Mouse (Mus musculus) c-Kit-positive CD71-positive TER-119-positive erythroid progenitor cells, embryonic 14.5 days (primary cell): ENCODE data around the gene Tas2r116.

Source experiments
- DNase-seq: peaks from one replicate; pipeline ENCODE4 v3.0.0-alpha.2; 2013; ENCODE audit warnings: low spot score

Gene Tas2r116

DNA sequence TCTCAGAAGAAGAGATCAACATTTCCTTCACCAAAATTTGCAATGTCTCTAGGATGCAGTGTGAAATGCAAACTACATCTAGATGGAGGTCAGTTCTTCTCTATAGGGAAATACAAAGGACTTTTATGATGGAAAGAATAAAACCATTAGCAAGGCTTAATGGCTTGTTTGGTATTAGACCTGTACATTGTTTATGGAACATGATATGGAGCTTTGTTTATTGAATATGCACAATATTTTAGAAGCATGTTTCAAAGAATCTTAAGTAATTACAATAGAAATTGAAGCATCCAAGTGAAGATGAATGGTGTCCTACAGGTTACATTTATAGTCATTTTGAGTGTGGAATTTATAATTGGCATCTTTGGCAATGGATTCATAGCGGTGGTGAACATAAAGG, at the start of gene Tas2r116:
Tas2r116 (plus strand) TSS at position 301 of the 400 bp plus-strand sequence.
- DNase-seq: no peak

DNA sequence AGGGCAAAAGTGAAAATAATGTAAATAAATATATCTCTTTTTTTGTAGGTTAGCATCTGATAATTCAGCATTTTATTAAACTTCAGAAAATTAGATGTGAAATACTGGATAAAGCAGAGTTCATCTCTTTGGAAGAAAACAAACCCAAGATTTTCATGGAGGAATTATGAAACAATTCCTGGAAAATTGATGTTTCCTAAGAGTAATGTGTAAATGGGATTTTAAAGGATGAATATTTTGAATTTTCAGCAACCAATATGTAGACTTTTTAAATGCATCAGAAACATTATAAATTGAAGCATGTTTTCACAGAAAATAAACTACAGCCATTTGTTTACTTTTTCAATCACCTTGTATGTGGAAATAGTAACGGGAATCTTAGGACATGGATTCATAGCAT, 8.4 kb upstream of the Tas2r116 start, which contains the start of gene Tas2r123:
Tas2r123 (plus strand) TSS at position 301 of the 400 bp plus-strand sequence.
- DNase-seq: no peak

DNA sequence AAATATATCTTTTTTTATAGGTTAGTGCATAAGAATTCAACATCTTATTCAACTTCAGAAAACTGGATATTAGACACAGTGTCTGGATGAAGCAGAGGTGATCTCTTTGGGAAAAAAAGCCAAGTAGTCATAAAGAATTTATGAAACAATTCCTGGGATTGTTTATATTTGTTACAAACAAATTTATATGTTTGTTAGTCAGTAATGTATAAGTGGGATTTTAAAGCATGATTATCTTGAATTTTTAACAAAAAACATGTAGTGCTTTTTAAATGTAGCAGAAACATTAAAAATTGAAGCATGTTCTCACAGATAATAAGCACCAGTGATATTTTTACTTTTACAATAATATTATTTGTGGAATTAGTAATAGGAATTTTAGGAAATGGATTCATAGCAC, 12.5 kb downstream of the Tas2r116 start, which contains the start of gene Tas2r110:
Tas2r110 (plus strand) TSS at position 301 of the 400 bp plus-strand sequence.
- DNase-seq: no peak

DNA sequence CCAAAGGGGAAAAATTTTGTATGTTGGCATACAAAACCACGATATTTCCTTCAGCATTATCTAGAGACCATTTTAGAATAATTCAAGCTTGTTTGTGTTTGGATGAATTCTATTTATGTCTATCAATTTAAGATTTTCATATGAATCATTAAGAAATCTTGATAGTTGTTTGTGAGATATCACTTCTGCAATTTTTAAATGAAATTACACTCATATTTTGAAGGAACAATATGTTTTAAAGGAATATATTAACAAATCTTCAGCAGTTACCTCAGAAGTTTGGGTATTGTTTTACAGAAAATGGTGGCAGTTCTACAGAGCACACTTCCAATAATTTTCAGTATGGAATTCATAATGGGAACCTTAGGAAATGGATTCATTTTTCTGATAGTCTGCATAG, 37.5 kb downstream of the Tas2r116 start, which contains the start of gene Tas2r113:
Tas2r113 (plus strand) TSS at position 301 of the 400 bp plus-strand sequence.
- no peak for DNase-seq
